Mouse (Mus musculus) frontal cortex, postnatal 25 days (tissue): ENCODE results near the gene Helz.
"Not testable (repeated sequence)": the region's sequence is repeated elsewhere in the genome, so short reads cannot be mapped to it uniquely, and the experiment has no call there.

Experiments
- DNase-seq, 2 experiments: peaks; one replicate each; pipeline ENCODE4 v3.0.0; 2022; ENCODE audit warnings: low spot score in 2 of 2

Gene Helz

GRCm38 (mm10) chr11:107548204-107548975 lies 660 bp downstream of the Helz start:
- no peak for DNase-seq

GRCm38 (mm10) chr11:107559874-107560273 lies 12.1 kb downstream of the Helz start:
- DNase-seq, result no peak

- DNase-seq, result no peak
Observed at GRCm38 (mm10) chr11:107567431-107567830, 19.7 kb downstream of the Helz start.

GRCm38 (mm10) chr11:107568466-107568995 lies 20.8 kb downstream of the Helz start:
- DNase-seq, result no peak

GRCm38 (mm10) chr11:107570891-107571290 lies 23.2 kb downstream of the Helz start:
- not testable (repeated sequence) for DNase-seq

GRCm38 (mm10) chr11:107571318-107571717 lies 23.6 kb downstream of the Helz start:
- no peak for DNase-seq

GRCm38 (mm10) chr11:107572551-107572950 lies 24.8 kb downstream of the Helz start:
- no peak for DNase-seq

- no peak for DNase-seq
Observed at GRCm38 (mm10) chr11:107573061-107573692, 25.4 kb downstream of the Helz start.

- DNase-seq, result no peak
Observed at GRCm38 (mm10) chr11:107573847-107574246, 26.1 kb downstream of the Helz start.

GRCm38 (mm10) chr11:107574811-107575705 lies 27.3 kb downstream of the Helz start:
- DNase-seq, result no peak

GRCm38 (mm10) chr11:107576186-107576585 lies 28.5 kb downstream of the Helz start:
- DNase-seq, result no peak

GRCm38 (mm10) chr11:107577400-107577799 lies 29.7 kb downstream of the Helz start:
- DNase-seq, result no peak

- no peak for DNase-seq
Observed at GRCm38 (mm10) chr11:107578226-107578625, 30.5 kb downstream of the Helz start.

- no peak for DNase-seq
Observed at GRCm38 (mm10) chr11:107580786-107581185, 33.1 kb downstream of the Helz start.

GRCm38 (mm10) chr11:107584660-107585451 lies 37.1 kb downstream of the Helz start:
- no peak for DNase-seq

- DNase-seq, result not testable (repeated sequence)
Observed at GRCm38 (mm10) chr11:107586129-107586528, 38.4 kb downstream of the Helz start.

- no peak for DNase-seq
Observed at GRCm38 (mm10) chr11:107587141-107587540, 39.4 kb downstream of the Helz start.

- DNase-seq, result no peak
Observed at GRCm38 (mm10) chr11:107592575-107592974, 44.8 kb downstream of the Helz start.

GRCm38 (mm10) chr11:107597381-107597780 lies 49.7 kb downstream of the Helz start:
- DNase-seq, result no peak

- DNase-seq, result no peak
Observed at GRCm38 (mm10) chr11:107605694-107606093, 58.0 kb downstream of the Helz start.

GRCm38 (mm10) chr11:107613906-107614305 lies 66.2 kb downstream of the Helz start:
- DNase-seq, result no peak
